Mouse (Mus musculus) liver, embryonic 16.5 days (tissue): ENCODE results near the gene Rbfox1. TPM values are rescaled to one million over a fixed set of nuclear protein-coding genes. Genes with fewer than 3 reads are reported as not detected.

Experiments used
- ATAC-seq: fragments of 200-750 bp; cut with Nextera tagmentation; 2 replicates; pipeline ENCODE4 v1.8.0; 2017; ENCODE audit warnings: low read depth, mild to moderate bottlenecking, moderate number of reproducible peaks, moderate library complexity
- H3K27ac ChIP-seq: fragments of 300-500 bp; sonication (generic); 2 replicates; pipeline ENCODE4 v1.5.1; 2014; ENCODE audit warnings: mild to moderate bottlenecking, low read length
- H3K27me3 ChIP-seq: fragments of 300-500 bp; sonication (generic); 2 replicates; pipeline ENCODE4 v1.6.1; 2014; ENCODE audit warnings: low read depth, low read length, mixed read lengths; ENCODE audit not compliant: control insufficient read depth, insufficient read depth
- H3K36me3 ChIP-seq: fragments of 300-500 bp; sonication (generic); 2 replicates; pipeline ENCODE4 v1.6.1; 2014; ENCODE audit warnings: mild to moderate bottlenecking; ENCODE audit not compliant: control insufficient read depth, insufficient read depth
- H3K4me1 ChIP-seq: fragments of 300-500 bp; sonication (generic); 2 replicates; pipeline ENCODE4 v1.6.1; 2014; ENCODE audit warnings: low read depth, low read length, mixed read lengths; ENCODE audit not compliant: control insufficient read depth
- H3K4me2 ChIP-seq: fragments of 300-500 bp; sonication (generic); 2 replicates; pipeline ENCODE4 v1.6.1; 2014; ENCODE audit warnings: low read depth, low read length, mixed read lengths
- H3K4me3 ChIP-seq: fragments of 300-500 bp; sonication (generic); 2 replicates; pipeline ENCODE4 v1.5.1; 2014; ENCODE audit warnings: low read depth, mild to moderate bottlenecking, low read length
- H3K9ac ChIP-seq: fragments of 300-500 bp; sonication (generic); 2 replicates; pipeline ENCODE4 v1.6.1; 2014; ENCODE audit warnings: low read depth, low read length
- H3K9me3 ChIP-seq: fragments of 300-500 bp; sonication (generic); replicated peaks from 2 replicates; pipeline ENCODE4 v1.6.1; 2016; ENCODE audit warnings: low read length; ENCODE audit not compliant: control insufficient read depth
- WGBS: fragments of 180-500 bp; shearing (Covaris S2); extraction: QIAGEN DNeasy Blood & Tissue Kit; methylation state at CpG from one replicate; pipeline ENCODE4 v1.1.7; 2014; ENCODE audit not compliant: insufficient replicate concordance; 5-methylcytosine and 5-hydroxymethylcytosine counted together
- polyA plus RNA-seq: library from polyadenylated mRNA; unstranded; fragments of >200 nt; fragmentation: Nextera tagmentation; extraction: Ambion mirVana; gene quantifications from 2 replicates; pipeline ENCODE4 v1.2.1, GENCODE M21; 2015

Rbfox1 gene
- polyA plus RNA-seq, 1 experiment from 2014 or later = 0.38 TPM

DNA sequence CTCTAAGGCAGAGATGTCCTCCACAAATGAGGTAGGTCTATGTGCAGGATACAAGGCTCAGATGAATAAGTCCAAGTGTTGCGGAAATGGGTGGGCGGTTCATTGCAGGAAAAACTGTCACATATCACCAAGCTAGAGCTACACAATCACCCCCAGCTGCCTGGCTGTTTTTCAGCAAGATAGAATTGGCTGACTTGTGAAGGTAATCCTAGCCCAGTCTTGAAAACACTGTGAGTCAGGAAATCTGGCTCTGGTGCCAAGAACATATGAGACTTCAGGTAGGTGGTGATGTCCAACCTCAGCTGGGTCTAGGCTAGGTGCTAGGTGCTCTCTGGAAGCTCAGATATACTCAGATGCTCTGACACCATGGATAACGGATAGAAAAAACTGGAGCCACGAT is 1372.2 kb downstream of the Rbfox1 start:
- no peak for ATAC-seq
- H3K4me1 ChIP-seq = no peaks in the 10 kb centered on the region
- no peak overlapping the region for H3K27ac ChIP-seq
- H3K27me3 ChIP-seq = no peaks in the 10 kb centered on the region
- H3K9ac ChIP-seq = no peak overlapping the region
- WGBS = 63% methylated on average over 4 of the region's 4 CpGs
- H3K4me3 ChIP-seq = no peak overlapping the region
- H3K9me3 ChIP-seq = no peaks in the 10 kb centered on the region
- H3K4me2 ChIP-seq = no peak overlapping the region
- H3K36me3 ChIP-seq = no peaks in the 10 kb centered on the region

GRCm38 (mm10) chr16:7263261-7263660 is 1378.1 kb downstream of the Rbfox1 start:
- H3K4me1 ChIP-seq = no peaks in the 10 kb centered on the region
- no peaks in the 10 kb centered on the region for H3K36me3 ChIP-seq
- ATAC-seq = no peak
- WGBS = 58% methylated on average over 1 of the region's 1 CpGs
- H3K4me3 ChIP-seq = no peak overlapping the region
- no peaks in the 10 kb centered on the region for H3K27me3 ChIP-seq
- no peak overlapping the region for H3K9ac ChIP-seq
- no peak overlapping the region for H3K27ac ChIP-seq
- no peak overlapping the region for H3K4me2 ChIP-seq
- no peaks in the 10 kb centered on the region for H3K9me3 ChIP-seq

- no peaks in the 10 kb centered on the region for H3K36me3 ChIP-seq
- H3K27ac ChIP-seq = no peak overlapping the region
- no peaks in the 10 kb centered on the region for H3K27me3 ChIP-seq
- H3K9ac ChIP-seq = no peak overlapping the region
- no peak for ATAC-seq
- no peaks in the 10 kb centered on the region for H3K9me3 ChIP-seq
- H3K4me1 ChIP-seq = no peaks in the 10 kb centered on the region
- no peak overlapping the region for H3K4me3 ChIP-seq
- no peak overlapping the region for H3K4me2 ChIP-seq
Measured at GRCm38 (mm10) chr16:7265715-7266114, 1380.6 kb downstream of the Rbfox1 start.

- Histone ChIP-seq H3K9ac (no peak overlapping the region), H3K4me2 (no peak overlapping the region), H3K4me3 (no peak overlapping the region), H3K27me3 (no peaks in the 10 kb centered on the region), H3K9me3 (no peaks in the 10 kb centered on the region), H3K4me1 (no peaks in the 10 kb centered on the region), H3K27ac (no peak overlapping the region), H3K36me3 (no peaks in the 10 kb centered on the region)
- ATAC-seq = no peak
- WGBS = 74% methylated on average over 5 of the region's 5 CpGs
Measured at GRCm38 (mm10) chr16:7275501-7275900, 1390.3 kb downstream of the Rbfox1 start.

GRCm38 (mm10) chr16:7275901-7276300 is 1390.7 kb downstream of the Rbfox1 start:
- ATAC-seq = no peak
- Histone ChIP-seq H3K4me3 (no peak overlapping the region), H3K27me3 (no peaks in the 10 kb centered on the region), H3K9ac (no peak overlapping the region), H3K9me3 (no peaks in the 10 kb centered on the region), H3K36me3 (no peaks in the 10 kb centered on the region), H3K4me1 (no peaks in the 10 kb centered on the region), H3K4me2 (no peak overlapping the region), H3K27ac (no peak overlapping the region)
- 24% methylated on average over 1 of the region's 1 CpGs for WGBS

- no peaks in the 10 kb centered on the region for H3K36me3 ChIP-seq
- no peak overlapping the region for H3K4me3 ChIP-seq
- no peaks in the 10 kb centered on the region for H3K9me3 ChIP-seq
- no peak overlapping the region for H3K27ac ChIP-seq
- H3K9ac ChIP-seq = no peak overlapping the region
- ATAC-seq = no peak
- no peak overlapping the region for H3K4me2 ChIP-seq
- H3K4me1 ChIP-seq = no peaks in the 10 kb centered on the region
- H3K27me3 ChIP-seq = no peaks in the 10 kb centered on the region
- WGBS = 49% methylated on average over 5 of the region's 5 CpGs
Measured at GRCm38 (mm10) chr16:7279544-7279943, 1394.4 kb downstream of the Rbfox1 start.

DNA sequence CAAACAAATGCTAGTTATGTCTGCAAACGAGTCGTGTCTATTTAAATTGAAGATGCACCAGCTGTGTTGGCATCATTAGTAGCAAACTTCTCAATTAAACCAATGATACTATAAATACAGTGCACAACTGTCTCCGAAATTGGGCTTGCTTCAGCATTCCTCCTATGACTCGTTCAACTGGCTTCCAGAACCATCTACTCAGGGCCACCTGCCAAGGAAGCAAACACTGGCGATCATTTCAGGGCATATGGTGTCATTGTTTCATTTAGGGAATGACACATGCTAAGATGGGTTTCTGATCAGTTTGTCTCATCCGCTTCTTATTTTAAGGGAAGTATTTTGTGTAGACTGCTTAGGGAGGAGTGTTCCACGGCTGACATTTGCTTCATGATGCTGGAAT is 1397.1 kb downstream of the Rbfox1 start:
- Histone ChIP-seq H3K9ac (no peak overlapping the region), H3K4me2 (no peak overlapping the region), H3K4me1 (no peaks in the 10 kb centered on the region), H3K27ac (no peak overlapping the region), H3K9me3 (no peaks in the 10 kb centered on the region), H3K36me3 (no peaks in the 10 kb centered on the region), H3K4me3 (no peak overlapping the region), H3K27me3 (no peaks in the 10 kb centered on the region)
- ATAC-seq = no peak
- 68% methylated on average over 7 of the region's 7 CpGs for WGBS

GRCm38 (mm10) chr16:7292985-7293805 is 1408.0 kb downstream of the Rbfox1 start:
- ATAC-seq = no peak
- H3K4me1 ChIP-seq = no peaks in the 10 kb centered on the region
- no peaks in the 10 kb centered on the region for H3K36me3 ChIP-seq
- WGBS = 70% methylated on average over 16 of the region's 16 CpGs
- no peak overlapping the region for H3K4me3 ChIP-seq
- H3K9ac ChIP-seq = no peak overlapping the region
- no peaks in the 10 kb centered on the region for H3K9me3 ChIP-seq
- no peak overlapping the region for H3K27ac ChIP-seq
- no peak overlapping the region for H3K4me2 ChIP-seq
- no peaks in the 10 kb centered on the region for H3K27me3 ChIP-seq

GRCm38 (mm10) chr16:7302416-7302815 is 1417.3 kb downstream of the Rbfox1 start:
- no peaks in the 10 kb centered on the region for H3K4me1 ChIP-seq
- no peak overlapping the region for H3K4me3 ChIP-seq
- H3K9me3 ChIP-seq = no peaks in the 10 kb centered on the region
- H3K27me3 ChIP-seq = no peaks in the 10 kb centered on the region
- no peak for ATAC-seq
- no peak overlapping the region for H3K27ac ChIP-seq
- WGBS = 62% methylated on average over 3 of the region's 3 CpGs
- no peak overlapping the region for H3K9ac ChIP-seq
- no peaks in the 10 kb centered on the region for H3K36me3 ChIP-seq
- no peak overlapping the region for H3K4me2 ChIP-seq
